Mouse (Mus musculus) embryo, embryonic 9.5 days (tissue): Measurements from ENCODE around the gene Zfp426.

ENCODE experiments used
- DNase-seq: peaks from one replicate; pipeline ENCODE4 v3.0.0-alpha.2; 2017; ENCODE audit errors: extremely low spot score

Zfp426 gene

GRCm38 (mm10) chr9:20492527-20493233 is at the start of gene Zfp426:
TSS of gene Zfp426 (minus strand) at chr9:20492746.
- peak; percentile 89 for DNase-seq

GRCm38 (mm10) chr9:20536598-20536997 is 44.1 kb upstream of the Zfp426 start:
- DNase-seq, result no peak

- DNase-seq, result no peak
Measured at GRCm38 (mm10) chr9:20534326-20534926, 41.9 kb upstream of the Zfp426 start.

GRCm38 (mm10) chr9:20521306-20521957 is 28.9 kb upstream of the Zfp426 start, which contains the start of gene Zfp266:
TSS of gene Zfp266 (minus strand) at chr9:20521417.
- DNase-seq, result peak; percentile 92

GRCm38 (mm10) chr9:20520531-20521210 is 28.1 kb upstream of the Zfp426 start:
- no peak for DNase-seq

- no peak for DNase-seq
Measured at GRCm38 (mm10) chr9:20519949-20520348, 27.4 kb upstream of the Zfp426 start.

GRCm38 (mm10) chr9:20518708-20519107 is 26.2 kb upstream of the Zfp426 start:
- no peak for DNase-seq

GRCm38 (mm10) chr9:20517727-20518126 is 25.2 kb upstream of the Zfp426 start:
- DNase-seq, result no peak

- DNase-seq, result no peak
Measured at GRCm38 (mm10) chr9:20514016-20514415, 21.5 kb upstream of the Zfp426 start.

- no peak for DNase-seq
Measured at GRCm38 (mm10) chr9:20512714-20513113, 20.2 kb upstream of the Zfp426 start.

- DNase-seq, result no peak
Measured at GRCm38 (mm10) chr9:20511645-20512044, 19.1 kb upstream of the Zfp426 start.

GRCm38 (mm10) chr9:20510346-20510745 is 17.8 kb upstream of the Zfp426 start:
- DNase-seq, result no peak

GRCm38 (mm10) chr9:20509676-20510075 is 17.1 kb upstream of the Zfp426 start:
- no peak for DNase-seq

GRCm38 (mm10) chr9:20504801-20505200 is 12.3 kb upstream of the Zfp426 start:
- no peak for DNase-seq

GRCm38 (mm10) chr9:20493281-20493680 is 735 bp upstream of the Zfp426 start:
- DNase-seq, result peak; percentile 30

GRCm38 (mm10) chr9:20491858-20492526 is 554 bp downstream of the Zfp426 start:
- no peak for DNase-seq

- no peak for DNase-seq
Measured at GRCm38 (mm10) chr9:20489536-20489935, 3.0 kb downstream of the Zfp426 start.

GRCm38 (mm10) chr9:20479396-20479795 is 13.2 kb downstream of the Zfp426 start:
- DNase-seq, result no peak

- DNase-seq, result no peak
Measured at GRCm38 (mm10) chr9:20476632-20477031, 15.9 kb downstream of the Zfp426 start.

GRCm38 (mm10) chr9:20466761-20467442 is 25.6 kb downstream of the Zfp426 start:
- DNase-seq, result peak; percentile 64
